Mouse (Mus musculus) adrenal gland, postnatal 0 days (tissue): ENCODE results near the gene Vmn1r189. TPM values are rescaled to one million over a fixed set of nuclear protein-coding genes. Genes with fewer than 3 reads are reported as not detected.

ENCODE experiments used
- microRNA-seq: library from miRNA; unstranded; fragments of <30 nt; microRNA quantifications from one replicate; pipeline ENCODE4, GENCODE M21; 2016; ENCODE audit warnings: borderline replicate concordance; ENCODE audit not compliant: insufficient number of aligned reads
- polyA plus RNA-seq: library from polyadenylated mRNA; unstranded; fragments of >200 nt; fragmentation: Nextera tagmentation; extraction: Ambion mirVana; gene quantifications from 2 replicates; pipeline ENCODE4 v1.2.1, GENCODE M21; 2015

Gene Vmn1r189
- polyA plus RNA-seq, result not detected in 2 replicates

DNA sequence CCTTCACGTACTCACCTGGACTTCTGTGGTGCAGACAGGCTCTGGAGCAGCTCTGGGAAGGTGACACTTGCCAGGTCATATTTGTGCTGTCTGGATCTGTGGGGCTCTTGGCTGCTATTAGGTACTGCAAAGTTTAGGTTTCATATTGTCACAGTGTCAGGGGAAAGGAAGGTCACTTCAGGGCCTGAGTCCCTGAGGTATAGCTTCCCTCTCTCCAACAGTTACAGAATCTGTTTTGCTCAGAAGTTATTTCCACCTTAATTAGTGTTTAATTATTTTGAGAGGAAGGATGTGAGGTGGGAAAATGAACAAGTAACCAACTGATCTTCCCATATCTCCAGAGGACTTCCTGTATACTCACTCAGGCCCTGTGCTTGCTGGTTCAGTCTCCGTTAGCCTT lies at the start of gene Vmn1r189:
Gene Vmn1r189 (minus strand): TSS at position 101 of the 400 bp plus-strand sequence.

DNA sequence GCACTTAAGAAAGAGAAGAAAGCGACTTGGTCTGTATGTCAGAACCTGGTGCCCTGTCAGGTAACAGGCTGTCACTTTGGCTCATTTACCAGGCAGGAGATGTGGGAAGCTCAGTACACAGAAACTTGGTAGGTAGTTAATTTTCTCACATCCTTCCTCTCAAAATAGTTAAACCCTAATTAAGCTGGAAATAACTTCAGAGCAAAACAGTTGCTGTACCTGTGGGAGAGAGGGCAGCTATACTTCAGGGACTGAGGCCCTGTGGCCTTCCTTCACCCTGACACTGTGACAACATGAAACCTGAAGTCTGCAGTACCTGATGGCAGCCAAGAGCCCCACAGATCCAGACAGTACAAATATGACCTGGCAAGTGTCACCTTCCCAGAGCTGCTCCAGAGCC lies 21.5 kb downstream of the Vmn1r189 start, which contains the start of gene Vmn1r188:
Gene Vmn1r188 (plus strand): TSS at position 301 of the 400 bp plus-strand sequence.

Small RNA genes within 50 kb of the gene (microRNA-seq; reads per million reads assigned to microRNA genes)
- not detected for gene Gm26300

Other genes with a start within 250 kb of the Vmn1r189 start
- 3.3 and 5.1 TPM in 2 replicates for gene Zfp184, start 160.7 kb downstream of the Vmn1r189 start, polyA plus RNA-seq
- not detected in 2 replicates for gene Pom121l2, start 124.6 kb downstream of the Vmn1r189 start, polyA plus RNA-seq
- 0.69 and 0.87 TPM in 2 replicates for gene Prss16, start 96.1 kb downstream of the Vmn1r189 start, polyA plus RNA-seq
- 4.4 TPM in 1 of 2 replicates, not detected in the other for gene Hist1h2ah, start 70.3 kb downstream of the Vmn1r189 start, polyA plus RNA-seq
- gene Hist1h2bk, start 70.0 kb downstream of the Vmn1r189 start, polyA plus RNA-seq, result 2.2 TPM in 2 replicates
- gene Hist1h4i, start 64.5 kb downstream of the Vmn1r189 start, polyA plus RNA-seq, result 13.6 and 16.5 TPM in 2 replicates
- 8.9 and 16.4 TPM in 2 replicates for gene Hist1h2ag, start 62.9 kb downstream of the Vmn1r189 start, polyA plus RNA-seq
- gene Hist1h2bj, start 62.6 kb downstream of the Vmn1r189 start, polyA plus RNA-seq, result 2.6 and 4.8 TPM in 2 replicates
- not detected in 2 replicates for gene Vmn1r188, start 21.4 kb downstream of the Vmn1r189 start, polyA plus RNA-seq
- gene Vmn1r191, start 78.1 kb upstream of the Vmn1r189 start, polyA plus RNA-seq, result not detected in 2 replicates
- not detected in 2 replicates for gene Vmn1r192, start 85.3 kb upstream of the Vmn1r189 start, polyA plus RNA-seq
- not detected in 2 replicates for gene Vmn1r193, start 117.3 kb upstream of the Vmn1r189 start, polyA plus RNA-seq
- not detected in 2 replicates for gene Vmn1r194, start 138.4 kb upstream of the Vmn1r189 start, polyA plus RNA-seq
- gene Vmn1r195, start 164.7 kb upstream of the Vmn1r189 start, polyA plus RNA-seq, result not detected in 2 replicates
- gene Vmn1r196, start 184.1 kb upstream of the Vmn1r189 start, polyA plus RNA-seq, result not detected in 2 replicates
- not detected in 2 replicates for gene Vmn1r197, start 218.8 kb upstream of the Vmn1r189 start, polyA plus RNA-seq
- not detected in 2 replicates for gene Vmn1r198, start 244.5 kb upstream of the Vmn1r189 start, polyA plus RNA-seq